Mouse (Mus musculus) limb, embryonic 13.5 days (tissue): ENCODE data around the gene Ndst4. TPM values are rescaled to one million over a fixed set of nuclear protein-coding genes. Genes with fewer than 3 reads are reported as not detected.

Experiments used
- ATAC-seq: fragments of 200-750 bp; cut with Nextera tagmentation; 2 replicates; pipeline ENCODE4 v1.8.0; 2017; ENCODE audit warnings: low read depth, moderate number of reproducible peaks, moderate TSS enrichment; ENCODE audit not compliant: low FRiP score
- H3K27ac ChIP-seq: fragments of 300-500 bp; sonication (generic); 2 replicates; pipeline ENCODE4 v1.5.1; 2015; ENCODE audit warnings: inconsistent platforms, mild to moderate bottlenecking, moderate library complexity
- H3K27me3 ChIP-seq: fragments of 300-500 bp; sonication (generic); 2 replicates; pipeline ENCODE4 v1.6.1; 2015; ENCODE audit warnings: mild to moderate bottlenecking, inconsistent platforms
- H3K36me3 ChIP-seq: fragments of 300-500 bp; sonication (generic); 2 replicates; pipeline ENCODE4 v1.6.1; 2015; ENCODE audit warnings: inconsistent platforms, mild to moderate bottlenecking, moderate library complexity
- H3K4me1 ChIP-seq: fragments of 300-500 bp; sonication (generic); 2 replicates; pipeline ENCODE4 v1.6.1; 2015; ENCODE audit warnings: inconsistent platforms
- H3K4me2 ChIP-seq: fragments of 300-500 bp; sonication (generic); replicated peaks from 2 replicates; pipeline ENCODE4 v1.6.1; 2015; ENCODE audit warnings: inconsistent platforms, mild to moderate bottlenecking, moderate library complexity
- H3K4me3 ChIP-seq: fragments of 300-500 bp; sonication (generic); 2 replicates; pipeline ENCODE4 v1.5.1; 2015; ENCODE audit warnings: moderate library complexity, mild to moderate bottlenecking, inconsistent platforms
- H3K9ac ChIP-seq: fragments of 300-500 bp; sonication (generic); 2 replicates; pipeline ENCODE4 v1.6.1; 2015; ENCODE audit warnings: mild to moderate bottlenecking, inconsistent platforms
- H3K9me3 ChIP-seq: fragments of 300-500 bp; sonication (generic); 2 replicates; pipeline ENCODE4 v1.6.1; 2016; ENCODE audit warnings: inconsistent platforms
- WGBS: fragments of 180-500 bp; shearing (Covaris S2); methylation state at CpG from one replicate; pipeline ENCODE4 v1.1.7; 2015; 5-methylcytosine and 5-hydroxymethylcytosine counted together
- polyA plus RNA-seq: library from polyadenylated mRNA; unstranded; fragments of >200 nt; fragmentation: Nextera tagmentation; extraction: Ambion mirVana; gene quantifications from 2 replicates; pipeline ENCODE4 v1.2.1, GENCODE M21; 2015

The Ndst4 gene
- polyA plus RNA-seq, 1 experiment from 2014 or later, result 0.59 TPM

- H3K4me2 ChIP-seq, result no peak overlapping the region
- no peak overlapping the region for H3K27ac ChIP-seq
- H3K36me3 ChIP-seq, result no peaks in the 10 kb centered on the region
- ATAC-seq, result no peak
- H3K4me3 ChIP-seq, result no peak overlapping the region
- no peaks in the 10 kb centered on the region for H3K27me3 ChIP-seq
- peaks cover 3% of the 10 kb centered on the region; the same call in 1 of the 2 replicates for H3K4me1 ChIP-seq
- no peak overlapping the region for H3K9ac ChIP-seq
- H3K9me3 ChIP-seq, result no peaks in the 10 kb centered on the region
- 64% methylated on average over 2 of the region's 2 CpGs for WGBS
These were observed 257.1 kb downstream of the Ndst4 start for GRCm38 (mm10) chr3:125660884-125661532.

DNA sequence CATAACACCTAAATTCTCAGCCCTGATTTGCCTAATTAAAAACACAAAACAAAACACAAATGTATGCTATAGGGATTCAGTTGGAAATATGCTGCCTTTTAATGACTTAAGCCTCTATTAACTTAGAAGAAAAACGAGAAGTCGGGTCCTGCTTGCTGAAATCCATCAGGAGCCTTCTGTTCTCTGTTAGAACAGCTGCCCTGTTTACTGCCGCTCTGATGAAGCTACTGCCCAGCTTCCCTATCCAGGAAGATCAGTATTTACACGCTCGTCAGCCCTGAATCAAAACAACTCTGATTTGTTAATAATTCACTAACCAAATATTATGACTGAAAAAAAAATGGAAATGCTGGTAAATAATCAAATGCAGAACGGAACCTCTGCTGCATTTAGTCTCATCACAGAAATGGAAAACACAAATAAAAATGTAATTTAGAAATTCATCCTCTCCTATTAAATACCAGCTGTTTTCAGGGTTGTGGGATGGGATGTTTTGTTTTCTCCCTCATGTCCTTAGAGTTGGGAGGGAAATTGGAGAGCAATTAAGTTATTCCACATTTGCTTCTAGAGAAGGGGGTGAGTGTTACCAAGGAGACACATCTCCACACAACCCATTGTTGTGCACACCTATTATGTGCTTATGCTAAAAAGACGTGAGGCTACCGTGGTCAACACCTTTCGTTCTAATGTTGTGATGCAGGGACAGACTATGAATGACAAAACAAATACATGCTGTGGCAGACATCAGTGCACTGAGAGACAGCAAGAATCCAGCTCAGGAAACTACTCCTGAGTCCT is 270.3 kb downstream of the Ndst4 start:
- Histone ChIP-seq H3K9me3 (no peaks in the 10 kb centered on the region), H3K9ac (no peak overlapping the region), H3K27me3 (no peaks in the 10 kb centered on the region), H3K36me3 (no peaks in the 10 kb centered on the region), H3K4me3 (no peak overlapping the region), H3K27ac (no peak overlapping the region), H3K4me2 (no peak overlapping the region), H3K4me1 (0 out of 2 replicates have a peak, but pooled peaks cover 4% of the 10 kb centered on the region)
- no peak for ATAC-seq
- WGBS, result 51% methylated on average over 9 of the region's 9 CpGs

GRCm38 (mm10) chr3:125675211-125675896 is 271.5 kb downstream of the Ndst4 start:
- no peak for ATAC-seq
- Histone ChIP-seq H3K36me3 (no peaks in the 10 kb centered on the region), H3K9ac (no peak overlapping the region), H3K4me1 (0 out of 2 replicates have a peak, but pooled peaks cover 4% of the 10 kb centered on the region), H3K9me3 (no peaks in the 10 kb centered on the region), H3K27me3 (no peaks in the 10 kb centered on the region), H3K4me3 (no peak overlapping the region), H3K27ac (no peak overlapping the region), H3K4me2 (no peak overlapping the region)
- 84% methylated on average over 6 of the region's 6 CpGs for WGBS

DNA sequence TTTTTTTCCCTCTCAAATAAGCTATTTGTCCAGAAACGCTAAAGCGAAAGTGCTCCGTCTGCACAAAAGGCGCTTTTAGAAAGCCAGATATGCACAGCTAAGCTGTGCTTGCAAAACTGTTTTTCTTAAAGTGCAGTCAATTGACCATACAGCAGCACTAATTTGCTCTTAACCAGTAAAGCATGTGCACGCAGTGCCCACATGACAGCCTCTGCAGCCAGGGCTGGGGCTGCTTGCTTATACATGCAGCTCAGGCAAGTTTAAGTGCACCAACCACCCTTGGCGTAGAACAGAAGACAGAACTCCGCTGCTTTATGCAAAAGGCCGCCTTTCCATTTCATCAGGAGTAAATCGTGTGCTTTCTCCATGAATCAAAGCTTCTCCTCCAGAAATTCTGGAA is 275.0 kb downstream of the Ndst4 start:
- no peak overlapping the region for H3K9ac ChIP-seq
- H3K4me2 ChIP-seq, result peak overlapping the region; percentile 44
- peak overlapping the region; percentile 9; the same call in 1 of the 2 replicates for H3K4me3 ChIP-seq
- H3K9me3 ChIP-seq, result no peaks in the 10 kb centered on the region
- ATAC-seq, result peak; percentile 75
- WGBS, result 48% methylated on average over 9 of the region's 9 CpGs
- peak overlapping the region; percentile 34; the same call in 1 of the 2 replicates for H3K27ac ChIP-seq
- 0 out of 2 replicates have a peak, but pooled peaks cover 4% of the 10 kb centered on the region for H3K4me1 ChIP-seq
- no peaks in the 10 kb centered on the region for H3K36me3 ChIP-seq
- H3K27me3 ChIP-seq, result no peaks in the 10 kb centered on the region

DNA sequence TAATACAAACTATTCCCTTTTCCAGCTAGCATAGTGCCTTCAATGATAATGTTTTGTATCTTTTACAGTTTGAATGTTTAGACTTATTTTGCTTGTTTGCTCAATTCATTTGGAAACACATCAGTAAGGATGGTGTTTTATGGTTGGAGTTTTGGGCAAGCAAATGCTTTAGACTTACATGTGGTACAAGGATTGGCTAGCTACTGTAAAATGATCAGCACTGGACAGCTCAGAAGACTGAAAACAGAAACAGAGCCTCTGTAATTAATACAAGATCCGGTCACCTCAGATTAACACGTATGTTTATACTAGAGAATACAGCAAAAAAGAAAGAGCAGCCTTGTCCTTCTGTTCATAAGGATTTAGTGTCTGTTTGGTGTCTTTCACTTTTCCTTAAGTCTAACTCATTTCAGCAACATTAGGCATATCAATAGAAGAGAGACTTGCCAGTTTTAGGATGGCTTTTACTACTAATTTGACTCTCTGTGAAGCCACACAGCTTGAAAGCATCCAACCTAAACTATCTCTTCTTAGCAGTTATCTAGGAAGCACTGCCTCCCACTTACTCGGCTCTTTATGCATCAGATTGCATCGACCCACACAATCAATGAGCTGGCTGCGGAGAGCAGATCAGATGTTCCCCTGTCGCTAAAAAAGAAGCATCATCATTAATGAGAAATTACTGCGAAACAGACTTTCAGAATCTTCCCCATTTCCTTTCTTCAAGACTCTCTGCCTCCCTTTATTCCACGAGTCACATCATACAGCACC is 279.8 kb downstream of the Ndst4 start:
- H3K36me3 ChIP-seq, result no peaks in the 10 kb centered on the region
- no peak overlapping the region for H3K27ac ChIP-seq
- no peaks in the 10 kb centered on the region for H3K9me3 ChIP-seq
- ATAC-seq, result no peak
- 68% methylated on average over 8 of the region's 8 CpGs for WGBS
- 0 out of 2 replicates have a peak, but pooled peaks cover 2% of the 10 kb centered on the region for H3K4me1 ChIP-seq
- no peaks in the 10 kb centered on the region for H3K27me3 ChIP-seq
- H3K4me2 ChIP-seq, result no peak overlapping the region
- H3K4me3 ChIP-seq, result no peak overlapping the region
- H3K9ac ChIP-seq, result no peak overlapping the region

DNA sequence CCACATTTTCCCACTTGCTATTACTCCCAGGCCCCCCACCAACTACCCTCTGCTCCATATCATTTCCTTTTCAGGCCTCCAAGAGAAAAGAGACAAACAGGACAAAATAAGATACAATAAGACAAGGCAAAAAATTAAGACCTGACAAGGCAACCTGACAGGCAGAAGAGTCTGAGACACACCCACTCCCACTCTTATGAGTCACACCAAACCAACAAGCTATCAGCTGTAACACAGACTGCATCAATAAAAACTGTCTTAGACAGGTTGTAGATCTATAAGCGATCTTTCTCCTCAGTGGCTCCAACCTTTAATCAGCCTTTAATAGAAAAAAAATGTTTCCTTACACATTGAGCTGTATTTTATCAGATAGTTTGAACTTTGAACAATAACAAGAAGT is 280.7 kb downstream of the Ndst4 start:
- Histone ChIP-seq H3K27ac (no peak overlapping the region), H3K27me3 (no peaks in the 10 kb centered on the region), H3K4me2 (no peak overlapping the region), H3K9ac (no peak overlapping the region), H3K4me3 (no peak overlapping the region), H3K36me3 (no peaks in the 10 kb centered on the region), H3K4me1 (no peaks in the 10 kb centered on the region), H3K9me3 (no peaks in the 10 kb centered on the region)
- ATAC-seq, result no peak
- 83% methylated on average over 1 of the region's 1 CpGs for WGBS

DNA sequence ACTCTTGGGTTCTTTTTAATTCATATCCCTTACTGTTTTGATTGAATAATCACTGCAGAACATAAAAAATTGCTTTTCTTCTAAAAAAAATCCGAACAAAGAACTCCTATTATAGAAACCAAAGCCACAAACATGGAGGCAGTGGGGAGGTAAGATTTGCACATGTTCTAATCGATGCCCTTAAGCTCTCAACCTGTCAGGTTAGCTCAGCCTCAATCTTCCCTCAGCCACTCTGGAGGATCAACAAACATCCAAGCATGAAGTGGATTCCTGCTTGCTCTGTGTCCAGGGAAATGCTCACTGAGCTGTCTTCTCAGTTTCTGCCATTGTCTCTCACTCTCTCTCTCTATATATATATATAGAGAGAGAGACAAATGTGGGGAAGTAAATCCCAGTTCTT is 283.7 kb downstream of the Ndst4 start:
- H3K4me3 ChIP-seq, result no peak overlapping the region
- no peak overlapping the region for H3K4me2 ChIP-seq
- H3K9ac ChIP-seq, result no peak overlapping the region
- H3K27ac ChIP-seq, result no peak overlapping the region
- 71% methylated on average over 2 of the region's 2 CpGs for WGBS
- H3K27me3 ChIP-seq, result no peaks in the 10 kb centered on the region
- ATAC-seq, result no peak
- no peaks in the 10 kb centered on the region for H3K36me3 ChIP-seq
- H3K9me3 ChIP-seq, result no peaks in the 10 kb centered on the region
- H3K4me1 ChIP-seq, result no peaks in the 10 kb centered on the region

- 67% methylated on average over 1 of the region's 1 CpGs for WGBS
- H3K27ac ChIP-seq, result no peak overlapping the region
- H3K4me1 ChIP-seq, result no peaks in the 10 kb centered on the region
- H3K4me2 ChIP-seq, result no peak overlapping the region
- no peaks in the 10 kb centered on the region for H3K27me3 ChIP-seq
- no peaks in the 10 kb centered on the region for H3K9me3 ChIP-seq
- ATAC-seq, result no peak
- H3K4me3 ChIP-seq, result no peak overlapping the region
- H3K9ac ChIP-seq, result no peak overlapping the region
- H3K36me3 ChIP-seq, result no peaks in the 10 kb centered on the region
These were observed 287.1 kb downstream of the Ndst4 start for GRCm38 (mm10) chr3:125690948-125691347.

- Histone ChIP-seq H3K4me2 (no peak overlapping the region), H3K4me3 (no peak overlapping the region), H3K27me3 (no peaks in the 10 kb centered on the region), H3K27ac (no peak overlapping the region), H3K9me3 (no peaks in the 10 kb centered on the region), H3K4me1 (peaks cover 12% of the 10 kb centered on the region; the same call in 1 of the 2 replicates), H3K36me3 (no peaks in the 10 kb centered on the region), H3K9ac (no peak overlapping the region)
- 87% methylated on average over 2 of the region's 2 CpGs for WGBS
- ATAC-seq, result no peak
These were observed 319.1 kb downstream of the Ndst4 start for GRCm38 (mm10) chr3:125722953-125723352.

DNA sequence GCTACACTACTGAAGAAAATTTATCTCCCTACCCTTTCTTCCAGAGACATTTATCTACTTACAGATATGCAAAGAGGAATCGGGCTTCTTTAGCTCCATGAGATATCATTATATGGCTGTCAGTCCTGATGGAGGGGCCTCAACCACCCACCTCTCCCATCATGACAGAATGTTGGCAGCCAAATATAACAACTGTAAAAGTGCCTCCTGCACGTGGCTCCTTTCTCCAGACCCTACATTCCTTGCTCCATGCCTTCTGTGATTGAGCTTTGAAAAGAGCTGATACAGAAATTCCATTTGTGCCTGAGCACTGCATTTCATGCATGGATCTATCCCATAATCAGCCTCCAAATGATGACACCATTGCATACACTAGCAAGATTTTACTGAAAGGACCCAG is 331.1 kb downstream of the Ndst4 start:
- no peak for ATAC-seq

DNA sequence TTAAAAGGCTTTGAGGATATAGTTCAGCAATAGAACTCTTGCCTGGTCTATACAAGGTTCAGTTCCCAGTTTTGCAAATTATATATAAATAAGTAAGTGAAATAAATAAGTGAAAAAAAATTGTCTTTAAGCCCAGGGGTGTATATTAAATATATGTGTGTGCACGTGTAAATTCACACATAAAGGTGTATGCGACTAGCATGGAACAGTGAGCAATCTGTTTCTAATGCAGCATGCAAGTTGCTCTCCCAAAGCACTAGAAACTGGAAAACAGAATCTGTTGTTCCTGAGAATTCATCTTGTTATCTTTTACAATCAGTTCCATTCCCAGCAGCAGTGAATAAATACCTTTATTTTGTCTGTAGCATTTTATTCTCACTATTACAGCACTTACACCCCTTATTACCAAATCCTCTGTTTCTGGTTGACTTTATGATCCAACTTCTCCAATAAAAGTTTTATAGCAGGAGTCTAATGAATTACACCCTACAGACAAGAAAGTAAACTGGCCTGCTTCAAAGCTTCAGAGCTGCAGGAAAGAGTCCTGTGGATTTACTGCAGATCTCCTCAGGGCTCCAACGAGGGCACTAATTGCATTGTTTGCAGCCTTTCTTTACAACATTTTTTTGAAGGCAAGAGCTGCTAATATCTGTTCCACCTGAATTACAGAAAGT is 340.7 kb downstream of the Ndst4 start:
- Histone ChIP-seq H3K27me3 (no peaks in the 10 kb centered on the region), H3K27ac (no peak overlapping the region; the same call in 1 of the 2 replicates), H3K36me3 (no peaks in the 10 kb centered on the region), H3K9ac (no peak overlapping the region), H3K4me1 (peaks cover 8% of the 10 kb centered on the region), H3K4me3 (no peak overlapping the region), H3K4me2 (no peak overlapping the region), H3K9me3 (no peaks in the 10 kb centered on the region)
- ATAC-seq, result peak; percentile 66
- WGBS, result 12% methylated on average over 3 of the region's 3 CpGs

More for the DNA sequence above, 331.1 kb downstream of the Ndst4 start:
- Histone ChIP-seq H3K27me3 (no peaks in the 10 kb centered on the region), H3K9ac (no peak overlapping the region), H3K4me2 (no peak overlapping the region), H3K27ac (no peak overlapping the region), H3K36me3 (no peaks in the 10 kb centered on the region), H3K9me3 (no peaks in the 10 kb centered on the region), H3K4me3 (no peak overlapping the region), H3K4me1 (no peaks in the 10 kb centered on the region)
- 70% methylated on average over 2 of the region's 2 CpGs for WGBS
